Mouse (Mus musculus) heart, postnatal 0 days (tissue): Measurements from ENCODE around the gene Lenep. TPM values are rescaled to one million over a fixed set of nuclear protein-coding genes. Genes with fewer than 3 reads are reported as not detected.

Experiments
- ATAC-seq: fragments of 200-750 bp; cut with Nextera tagmentation; 2 replicates; pipeline ENCODE4 v1.8.0; 2017; ENCODE audit warnings: low read depth, moderate number of reproducible peaks, moderate library complexity; ENCODE audit not compliant: insufficient read depth
- DNase-seq: peaks from one replicate; pipeline ENCODE4 v3.0.0-alpha.2; 2016; ENCODE audit warnings: low spot score
- H3K27ac ChIP-seq: fragments of 300-500 bp; sonication (generic); 2 replicates; pipeline ENCODE4 v1.5.1; 2014; ENCODE audit warnings: low read depth, mild to moderate bottlenecking
- H3K27me3 ChIP-seq: fragments of 300-500 bp; sonication (generic); 2 replicates; pipeline ENCODE4 v1.6.1; 2014; ENCODE audit warnings: low read length, mixed read lengths; ENCODE audit not compliant: control insufficient read depth, insufficient read depth
- H3K36me3 ChIP-seq: fragments of 300-500 bp; sonication (generic); replicated peaks from 2 replicates; pipeline ENCODE4 v1.6.1; 2014; ENCODE audit warnings: low read length, mixed read lengths; ENCODE audit not compliant: control insufficient read depth, insufficient read depth
- H3K4me1 ChIP-seq: fragments of 300-500 bp; sonication (generic); 2 replicates; pipeline ENCODE4 v1.6.1; 2014; ENCODE audit warnings: antibody characterized with exemption; ENCODE audit not compliant: control insufficient read depth, insufficient read depth
- H3K4me2 ChIP-seq: fragments of 300-500 bp; sonication (generic); 2 replicates; pipeline ENCODE4 v1.6.1; 2014; ENCODE audit warnings: low read depth, mild to moderate bottlenecking, low read length, moderate library complexity
- H3K4me3 ChIP-seq: fragments of 300-500 bp; sonication (generic); 2 replicates; pipeline ENCODE4 v1.5.1; 2014; ENCODE audit warnings: low read depth, low read length
- H3K9ac ChIP-seq: fragments of 300-500 bp; sonication (generic); replicated peaks from 2 replicates; pipeline ENCODE4 v1.6.1; 2014; ENCODE audit warnings: low read depth, low read length, mixed read lengths
- H3K9me3 ChIP-seq: fragments of 300-500 bp; sonication (generic); replicated peaks from 2 replicates; pipeline ENCODE4 v1.6.1; 2016; ENCODE audit warnings: low read length; ENCODE audit not compliant: control insufficient read depth
- CTCF ChIP-seq: IDR thresholded peaks from 2 replicates; pipeline ENCODE4 v1.5.1; 2016; ENCODE audit warnings: antibody characterized with exemption, control low read depth, low read depth
- EP300 ChIP-seq: IDR thresholded peaks from 2 replicates; pipeline ENCODE4 v1.6.1; 2016; ENCODE audit warnings: antibody characterized with exemption, low read depth
- WGBS: fragments of 180-500 bp; shearing (Covaris S2); extraction: QIAGEN DNeasy Blood & Tissue Kit; methylation state at CpG from one replicate; pipeline ENCODE4 v1.1.7; 2014; 5-methylcytosine and 5-hydroxymethylcytosine counted together
- polyA plus RNA-seq: library from polyadenylated mRNA; unstranded; fragments of >200 nt; fragmentation: Nextera tagmentation; extraction: Ambion mirVana; gene quantifications from 2 replicates; pipeline ENCODE4 v1.2.1, GENCODE M21; 2015
- total RNA-seq: library from RNA; depleted of rRNA; stranded (reverse); fragments of >200 nt; gene quantifications from 2 replicates; pipeline ENCODE4 v1.2.3, GENCODE M21; 2014; ENCODE audit warnings: low replicate concordance

Lenep gene
- total and polyA plus RNA-seq, 2 experiments from 2014 or later, result not detected

DNA sequence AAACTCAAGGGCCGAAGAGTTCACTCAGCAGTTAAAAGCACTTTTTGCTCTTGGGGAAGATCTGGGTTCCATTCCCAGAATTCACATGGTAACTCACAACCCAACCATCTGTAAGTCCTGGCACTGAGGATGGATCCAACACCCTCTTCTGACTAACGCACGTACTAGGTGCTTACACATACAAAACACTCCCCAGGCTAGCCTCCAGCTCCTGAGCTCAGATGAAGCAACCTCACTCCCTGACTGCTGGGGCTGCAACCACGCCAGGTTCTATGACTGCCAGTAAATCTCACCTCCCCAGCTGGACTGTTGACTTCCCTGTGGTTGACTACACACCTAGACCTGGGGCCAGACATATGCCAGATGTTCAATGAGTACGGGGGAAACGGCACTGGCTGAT lies 4.3 kb upstream of the Lenep start:
- 82% methylated on average over 6 of the region's 6 CpGs for WGBS
- Histone ChIP-seq H3K4me3 (no peak overlapping the region), H3K36me3 (peaks cover 45% of the 10 kb centered on the region), H3K9ac (no peak overlapping the region), H3K9me3 (no peaks in the 10 kb centered on the region), H3K4me1 (peaks cover 8% of the 10 kb centered on the region), H3K4me2 (no peak overlapping the region), H3K27ac (no peak overlapping the region), H3K27me3 (no peaks in the 10 kb centered on the region)
- no peak for TF ChIP-seq CTCF
- no peak for TF ChIP-seq EP300
- no peak for ATAC-seq
- no peak for DNase-seq

DNA sequence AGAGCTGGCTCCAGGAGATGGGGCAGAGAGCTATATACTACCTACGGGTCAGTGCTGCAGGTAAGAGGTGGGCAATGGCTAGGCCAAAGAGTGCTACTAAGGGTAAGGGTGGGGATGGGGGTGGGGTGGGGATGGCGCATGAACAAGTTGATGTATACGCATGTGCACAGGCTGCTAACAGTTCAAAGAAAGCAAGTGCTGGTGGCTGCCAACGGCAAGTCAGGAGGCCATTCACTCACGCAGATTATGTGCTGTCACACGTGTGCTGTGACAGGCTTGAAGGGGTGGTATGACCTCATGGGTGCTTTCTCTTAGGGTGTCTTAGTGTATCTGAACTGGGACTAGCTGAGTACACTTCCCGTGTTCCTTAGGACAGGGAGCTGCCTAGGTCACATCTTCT lies 1.3 kb downstream of the Lenep start:
- Histone ChIP-seq H3K9ac (no peak overlapping the region), H3K27ac (no peak overlapping the region), H3K4me1 (peaks cover 6% of the 10 kb centered on the region; the same call in 1 of the 2 replicates), H3K36me3 (peaks cover 48% of the 10 kb centered on the region), H3K27me3 (no peaks in the 10 kb centered on the region), H3K4me3 (no peak overlapping the region), H3K4me2 (no peak overlapping the region), H3K9me3 (no peaks in the 10 kb centered on the region)
- whole genome bisulfite sequencing, result 85% methylated on average over 7 of the region's 7 CpGs
- no peak for TF ChIP-seq EP300
- TF ChIP-seq CTCF, result no peak
- no peak for DNase-seq
- ATAC-seq, result no peak

DNA sequence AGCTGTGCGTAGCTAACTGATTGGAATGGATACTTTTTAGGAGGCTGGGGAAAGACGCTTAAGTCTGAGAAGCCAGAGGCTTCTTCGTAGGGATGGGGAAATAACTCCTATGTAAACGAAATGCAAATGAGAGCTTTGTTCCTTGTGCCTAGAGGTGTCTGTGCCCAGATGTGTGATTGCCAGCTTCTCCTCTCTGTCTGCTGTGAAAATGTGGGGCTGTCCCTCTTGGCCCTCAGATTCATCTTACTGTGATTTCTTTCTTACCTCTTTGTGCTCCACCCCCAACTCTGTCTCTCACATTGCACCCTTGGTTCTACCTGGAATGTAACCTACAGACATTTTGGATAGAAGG lies 6.0 kb downstream of the Lenep start:
- peak overlapping the region; percentile 78 for H3K4me3 ChIP-seq
- peaks cover 19% of the 10 kb centered on the region for H3K4me1 ChIP-seq
- peak overlapping the region; percentile 100 for H3K4me2 ChIP-seq
- 0% methylated on average over 4 of the region's 4 CpGs for WGBS
- TF ChIP-seq CTCF (no peak), EP300 (no peak)
- peak overlapping the region; percentile 43; the same call in 1 of the 2 replicates for H3K27ac ChIP-seq
- peaks cover 5% of the 10 kb centered on the region for H3K36me3 ChIP-seq
- H3K9me3 ChIP-seq, result no peaks in the 10 kb centered on the region
- H3K9ac ChIP-seq, result peak overlapping the region; percentile 70
- H3K27me3 ChIP-seq, result no peaks in the 10 kb centered on the region
- DNase-seq, result no peak
- ATAC-seq, result no peak

DNA sequence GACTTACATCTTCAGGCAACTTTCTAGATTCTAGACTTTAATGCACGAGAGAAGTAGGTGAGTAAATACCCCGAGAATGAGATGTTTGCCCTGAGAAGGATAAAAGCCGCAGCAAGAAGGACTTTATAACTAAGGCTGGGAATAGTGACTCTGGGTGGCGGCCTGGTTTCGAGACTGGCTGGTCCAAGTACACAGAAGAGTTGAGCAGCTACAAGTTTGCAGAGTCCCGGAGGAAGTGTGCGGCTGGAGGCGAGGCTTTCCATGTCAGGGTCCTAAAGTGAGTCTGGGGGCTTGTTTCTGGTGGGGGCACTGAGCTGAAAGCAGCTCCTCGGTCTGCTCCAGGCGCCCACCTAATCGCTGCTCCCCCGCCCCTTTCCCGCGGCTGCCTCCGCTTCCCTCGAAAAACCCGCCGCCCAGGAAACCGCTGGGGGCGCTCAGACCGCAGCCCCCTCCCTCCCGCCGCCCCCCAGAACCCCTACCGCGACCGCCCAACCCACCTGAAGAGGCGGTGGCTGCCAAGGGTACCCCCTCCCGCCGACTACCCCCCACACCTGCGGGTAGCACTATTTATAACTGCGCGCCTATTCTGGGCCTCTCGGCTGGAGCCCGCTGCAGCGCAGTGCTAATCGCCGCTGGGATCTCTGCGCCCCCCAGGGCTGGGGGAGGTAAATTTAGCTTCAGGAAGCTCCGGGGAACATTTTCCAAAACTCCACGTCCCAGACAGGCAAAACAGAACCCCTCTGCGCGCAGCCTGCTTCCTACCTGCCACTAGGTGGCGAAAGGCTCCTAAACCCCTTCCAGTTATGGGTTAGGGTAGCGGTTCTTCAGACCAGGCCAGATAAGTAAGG lies 6.6 kb downstream of the Lenep start:
- DNase-seq (peak; percentile 74), ATAC-seq (no peak)
- H3K4me2 ChIP-seq, result peak overlapping the region; percentile 100
- H3K4me1 ChIP-seq, result peaks cover 23% of the 10 kb centered on the region
- peak overlapping the region; percentile 78 for H3K4me3 ChIP-seq
- H3K9ac ChIP-seq, result peak overlapping the region; percentile 70
- H3K27ac ChIP-seq, result peak overlapping the region; percentile 67
- TF ChIP-seq EP300, result no peak
- TF ChIP-seq CTCF, result peak; percentile 87
- WGBS, result 1% methylated on average over 38 of the region's 44 CpGs
- H3K9me3 ChIP-seq, result no peaks in the 10 kb centered on the region
- no peaks in the 10 kb centered on the region for H3K36me3 ChIP-seq
- H3K27me3 ChIP-seq, result no peaks in the 10 kb centered on the region

DNA sequence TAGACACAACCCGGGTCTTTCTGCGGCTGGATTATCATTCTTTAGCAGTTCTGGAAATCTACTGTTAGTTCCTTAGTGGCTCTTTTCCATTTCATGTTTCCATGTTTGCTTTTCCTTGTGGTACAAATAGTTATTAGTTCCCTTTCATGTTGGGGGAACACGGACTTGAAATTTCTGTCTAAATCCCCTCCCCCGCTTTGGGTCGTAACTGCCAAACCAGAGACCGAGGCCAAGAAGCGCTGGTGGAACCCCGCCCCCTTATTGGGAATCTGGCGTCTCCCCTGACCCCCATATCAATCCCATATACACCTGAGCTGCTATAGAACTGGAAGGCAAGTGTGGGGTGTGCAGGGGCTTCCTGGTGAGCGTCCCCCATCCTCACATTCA lies 7.2 kb downstream of the Lenep start:
- WGBS, result 4% methylated on average over 10 of the region's 10 CpGs
- Histone ChIP-seq H3K4me2 (peak overlapping the region; percentile 100), H3K27me3 (no peaks in the 10 kb centered on the region), H3K4me1 (peaks cover 29% of the 10 kb centered on the region), H3K27ac (peak overlapping the region; percentile 95), H3K9ac (peak overlapping the region; percentile 67; the same call in 1 of the 2 replicates), H3K9me3 (no peaks in the 10 kb centered on the region), H3K36me3 (no peaks in the 10 kb centered on the region), H3K4me3 (peak overlapping the region; percentile 78)
- DNase-seq, result no peak
- no peak for TF ChIP-seq CTCF
- no peak for TF ChIP-seq EP300
- no peak for ATAC-seq
